Mouse (Mus musculus): ENCODE measurements around the gene Gm9817. TPM values are rescaled to one million over a fixed set of nuclear protein-coding genes. Genes with fewer than 3 reads are reported as not detected.
"Not testable (repeated sequence)": the region's sequence is repeated elsewhere in the genome, so short reads cannot be mapped to it uniquely, and the experiment has no call there.

The Gm9817 gene
- not detected in 2 replicates for polyA plus RNA-seq (2015; fragmentation: Nextera tagmentation; extraction: Ambion mirVana)

DNA sequence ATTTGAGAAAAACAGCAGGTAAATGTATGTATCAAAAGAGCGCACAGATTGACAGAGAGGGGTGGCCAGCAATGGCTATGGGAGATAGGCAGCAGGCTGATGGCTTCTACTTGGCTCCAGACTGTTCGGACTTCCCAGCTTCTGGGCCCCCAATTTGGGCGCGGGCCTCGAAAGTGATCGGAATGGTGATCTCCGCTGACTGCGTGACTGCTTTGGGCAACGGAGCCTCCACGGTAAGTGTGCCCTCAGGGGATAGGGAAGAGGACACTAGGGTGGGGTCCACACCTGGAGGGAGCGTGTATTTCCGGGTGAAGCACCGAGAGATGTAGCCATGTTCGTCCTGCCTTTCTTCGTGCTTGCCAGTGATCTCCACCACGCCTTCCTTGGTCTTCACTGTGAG lies at the start of gene Gm9817:
Gm9817 (plus strand) TSS at position 301 of the 400 bp plus-strand sequence.
- H3K4me2 ChIP-seq (replicated peaks); H3K27ac ChIP-seq; H3K9me3 ChIP-seq; H3K4me3 ChIP-seq (replicated peaks); ATAC-seq; H3K9ac ChIP-seq (replicated peaks); H3K4me1 ChIP-seq (replicated peaks); H3K27me3 ChIP-seq; H3K36me3 ChIP-seq: not testable (repeated sequence)
- 57% methylated on average over 16 of the region's 16 CpGs for WGBS

DNA sequence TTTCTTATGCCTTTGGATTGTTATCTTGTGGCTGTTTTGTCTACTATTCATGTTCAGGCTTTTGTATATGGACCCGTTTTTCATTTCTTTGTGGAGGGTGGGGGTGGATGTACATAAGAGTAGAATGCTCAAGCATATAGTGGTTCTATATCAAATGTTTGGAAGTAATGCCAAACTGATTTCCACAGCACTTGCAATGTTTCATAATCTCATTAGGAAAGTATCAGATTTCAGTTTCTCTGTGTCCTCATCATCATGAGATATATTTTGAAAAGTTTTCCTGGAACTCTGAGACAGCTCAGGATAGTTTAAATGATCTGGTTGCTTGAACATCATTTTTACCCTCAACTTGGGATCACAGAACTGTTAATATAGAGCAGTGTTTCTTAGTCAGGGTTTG lies 48.7 kb upstream of the Gm9817 start:
- Histone ChIP-seq H3K4me1 (replicated peaks) (no peaks in the 10 kb centered on the region), H3K27me3 (0 out of 2 replicates have a peak, but pooled peaks cover 2% of the 10 kb centered on the region), H3K36me3 (no peaks in the 10 kb centered on the region), H3K4me2 (replicated peaks) (no peak overlapping the region), H3K9ac (replicated peaks) (no peak overlapping the region), H3K27ac (no peak overlapping the region), H3K9me3 (no peaks in the 10 kb centered on the region), H3K4me3 (replicated peaks) (no peak overlapping the region)
- ATAC-seq = no peak
- WGBS = 71% methylated on average over 1 of the region's 1 CpGs

DNA sequence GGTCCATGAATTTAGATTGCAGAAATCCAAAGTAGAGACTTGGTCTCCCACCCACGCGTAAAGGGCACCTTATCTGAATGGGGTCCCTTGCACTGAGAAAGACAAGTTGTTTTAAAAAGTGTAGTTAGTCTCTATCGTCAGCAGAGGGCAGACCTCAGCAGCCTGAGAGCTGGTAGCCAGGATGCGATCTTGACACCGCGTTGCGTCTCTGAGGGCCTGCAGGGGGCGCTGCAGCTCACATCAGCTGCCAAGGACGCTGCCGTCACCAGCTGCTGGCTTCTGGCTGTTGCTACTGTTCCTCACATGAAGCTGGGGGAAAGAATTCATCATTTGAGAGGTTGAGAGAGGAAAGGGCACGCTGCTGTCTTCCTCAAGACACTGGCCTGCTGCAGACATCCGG lies 47.7 kb upstream of the Gm9817 start:
- Histone ChIP-seq H3K9me3 (no peaks in the 10 kb centered on the region), H3K9ac (replicated peaks) (no peak overlapping the region), H3K27ac (no peak overlapping the region), H3K4me1 (replicated peaks) (no peaks in the 10 kb centered on the region), H3K4me3 (replicated peaks) (no peak overlapping the region), H3K36me3 (no peaks in the 10 kb centered on the region), H3K4me2 (replicated peaks) (no peak overlapping the region), H3K27me3 (0 out of 2 replicates have a peak, but pooled peaks cover 2% of the 10 kb centered on the region)
- peak; percentile 58 for ATAC-seq
- 15% methylated on average over 12 of the region's 12 CpGs for WGBS

- Histone ChIP-seq H3K4me1 (replicated peaks) (no peaks in the 10 kb centered on the region), H3K4me3 (replicated peaks) (no peak overlapping the region), H3K36me3 (no peaks in the 10 kb centered on the region), H3K4me2 (replicated peaks) (no peak overlapping the region), H3K27ac (no peak overlapping the region), H3K9ac (replicated peaks) (no peak overlapping the region), H3K9me3 (no peaks in the 10 kb centered on the region), H3K27me3 (0 out of 2 replicates have a peak, but pooled peaks cover 2% of the 10 kb centered on the region)
- WGBS = 69% methylated on average over 10 of the region's 10 CpGs
- ATAC-seq = no peak
Measured at GRCm38 (mm10) chr13:45031314-45031713, 47.2 kb upstream of the Gm9817 start.

GRCm38 (mm10) chr13:45031748-45032147 lies 46.7 kb upstream of the Gm9817 start:
- H3K9ac ChIP-seq (replicated peaks) = no peak overlapping the region
- H3K27ac ChIP-seq = no peak overlapping the region
- H3K9me3 ChIP-seq = no peaks in the 10 kb centered on the region
- H3K27me3 ChIP-seq = 0 out of 2 replicates have a peak, but pooled peaks cover 2% of the 10 kb centered on the region
- H3K36me3 ChIP-seq = no peaks in the 10 kb centered on the region
- WGBS = 75% methylated on average over 7 of the region's 7 CpGs
- H3K4me1 ChIP-seq (replicated peaks) = no peaks in the 10 kb centered on the region
- H3K4me2 ChIP-seq (replicated peaks) = no peak overlapping the region
- H3K4me3 ChIP-seq (replicated peaks) = no peak overlapping the region
- ATAC-seq = no peak

DNA sequence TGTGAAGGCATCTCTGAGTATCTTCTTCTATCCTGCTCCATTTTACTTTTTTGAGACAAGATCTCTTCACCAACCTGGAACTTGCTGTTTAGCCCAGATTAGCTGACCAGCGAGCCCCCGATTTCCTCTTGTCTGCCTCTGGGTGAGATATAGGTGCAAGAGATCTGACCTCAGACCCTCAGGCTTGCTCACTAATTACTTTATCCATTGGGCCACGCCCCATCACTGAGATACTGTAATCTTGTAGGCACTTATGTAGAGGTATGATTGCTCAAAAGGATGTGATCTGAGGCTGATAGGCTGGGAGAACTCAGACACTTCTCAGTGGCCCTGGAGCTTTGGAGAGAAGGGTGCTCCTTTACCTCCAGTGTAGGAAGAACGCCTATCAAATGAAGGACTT lies 46.0 kb upstream of the Gm9817 start:
- WGBS = 86% methylated on average over 4 of the region's 4 CpGs
- H3K9ac ChIP-seq (replicated peaks) = no peak overlapping the region
- no peak overlapping the region for H3K4me3 ChIP-seq (replicated peaks)

DNA sequence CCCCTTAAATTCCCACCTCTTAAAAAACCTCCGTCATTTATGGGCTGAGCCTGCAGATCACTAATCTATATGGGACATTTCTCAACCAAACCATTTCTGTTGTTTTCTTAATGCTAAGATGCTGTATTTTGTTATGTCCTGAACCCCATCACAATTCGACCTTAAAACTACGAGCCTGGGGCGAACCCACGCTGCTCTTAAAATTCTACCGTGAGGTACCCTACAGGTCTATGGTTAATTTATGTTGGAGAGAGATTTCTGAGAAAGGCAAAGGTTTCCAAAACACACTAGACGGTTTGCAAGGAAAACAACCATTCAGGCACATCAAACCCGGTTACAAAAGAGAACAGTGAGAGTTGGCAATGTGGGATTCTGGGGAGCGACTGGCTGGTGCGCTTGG lies 45.1 kb upstream of the Gm9817 start:
- WGBS = 93% methylated on average over 10 of the region's 10 CpGs
- Histone ChIP-seq H3K4me2 (replicated peaks) (no peak overlapping the region), H3K36me3 (no peaks in the 10 kb centered on the region), H3K4me1 (replicated peaks) (no peaks in the 10 kb centered on the region), H3K27ac (no peak overlapping the region), H3K9me3 (no peaks in the 10 kb centered on the region), H3K9ac (replicated peaks) (no peak overlapping the region), H3K27me3 (0 out of 2 replicates have a peak, but pooled peaks cover 2% of the 10 kb centered on the region), H3K4me3 (replicated peaks) (no peak overlapping the region)
- no peak for ATAC-seq

More for the DNA sequence above, 46.0 kb upstream of the Gm9817 start:
- H3K27ac ChIP-seq = no peak overlapping the region
- no peaks in the 10 kb centered on the region for H3K4me1 ChIP-seq (replicated peaks)
- H3K9me3 ChIP-seq = no peaks in the 10 kb centered on the region
- no peak overlapping the region for H3K4me2 ChIP-seq (replicated peaks)
- H3K27me3 ChIP-seq = 0 out of 2 replicates have a peak, but pooled peaks cover 2% of the 10 kb centered on the region
- ATAC-seq = no peak
- no peaks in the 10 kb centered on the region for H3K36me3 ChIP-seq

DNA sequence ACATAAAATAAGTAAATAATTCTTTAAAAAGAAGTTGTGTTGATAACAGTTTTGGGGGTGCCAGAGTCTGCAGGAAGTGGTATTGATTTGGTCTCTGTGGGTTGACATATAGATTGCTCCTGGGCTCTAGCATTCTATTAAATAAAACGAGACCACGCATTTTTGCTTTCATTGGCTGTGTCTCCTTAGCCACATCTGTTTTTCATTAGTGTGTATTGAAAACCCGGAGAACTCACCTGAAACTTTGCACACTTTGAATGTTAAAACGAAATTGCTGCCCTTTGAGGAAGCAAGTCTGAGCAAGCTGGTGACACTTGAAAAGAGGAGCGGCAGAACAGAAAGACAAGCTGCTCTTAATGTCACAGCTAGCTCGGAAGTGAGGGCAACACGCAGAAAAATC lies 43.7 kb upstream of the Gm9817 start:
- Histone ChIP-seq H3K36me3 (no peaks in the 10 kb centered on the region), H3K9me3 (no peaks in the 10 kb centered on the region), H3K27me3 (0 out of 2 replicates have a peak, but pooled peaks cover 2% of the 10 kb centered on the region), H3K27ac (no peak overlapping the region), H3K4me1 (replicated peaks) (no peaks in the 10 kb centered on the region), H3K4me2 (replicated peaks) (no peak overlapping the region), H3K9ac (replicated peaks) (no peak overlapping the region), H3K4me3 (replicated peaks) (no peak overlapping the region)
- 90% methylated on average over 7 of the region's 7 CpGs for WGBS
- no peak for ATAC-seq

GRCm38 (mm10) chr13:45036417-45036816 lies 42.1 kb upstream of the Gm9817 start:
- WGBS = 93% methylated on average over 4 of the region's 4 CpGs
- H3K27me3 ChIP-seq = no peaks in the 10 kb centered on the region
- no peaks in the 10 kb centered on the region for H3K36me3 ChIP-seq
- H3K9me3 ChIP-seq = no peaks in the 10 kb centered on the region
- no peak overlapping the region for H3K9ac ChIP-seq (replicated peaks)
- no peak overlapping the region for H3K27ac ChIP-seq
- no peaks in the 10 kb centered on the region for H3K4me1 ChIP-seq (replicated peaks)
- no peak for ATAC-seq
- no peak overlapping the region for H3K4me2 ChIP-seq (replicated peaks)
- H3K4me3 ChIP-seq (replicated peaks) = no peak overlapping the region

DNA sequence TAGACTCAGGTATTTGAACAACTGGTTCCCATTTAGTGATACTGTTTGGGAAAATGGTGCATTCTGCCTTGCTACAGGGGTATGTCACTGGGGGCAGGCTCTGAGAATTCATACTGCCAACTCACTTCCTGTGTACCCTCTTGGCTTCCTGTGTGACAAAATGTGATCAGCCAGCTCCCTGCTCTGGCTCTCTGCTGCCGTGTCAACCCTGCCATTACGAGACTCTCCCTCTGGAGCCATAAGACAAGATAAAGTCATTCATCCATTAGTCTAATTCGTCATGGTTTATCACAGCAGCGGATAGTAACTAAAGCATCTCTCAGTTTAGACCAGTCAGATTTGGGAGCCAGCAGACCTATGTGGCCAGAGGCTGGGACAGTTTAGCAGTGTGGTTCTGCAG lies 38.3 kb upstream of the Gm9817 start:
- no peak overlapping the region for H3K9ac ChIP-seq (replicated peaks)
- no peak overlapping the region for H3K27ac ChIP-seq
- no peak for ATAC-seq
- H3K4me1 ChIP-seq (replicated peaks) = no peaks in the 10 kb centered on the region
- H3K4me3 ChIP-seq (replicated peaks) = no peak overlapping the region
- H3K36me3 ChIP-seq = no peaks in the 10 kb centered on the region
- H3K4me2 ChIP-seq (replicated peaks) = no peak overlapping the region
- WGBS = 57% methylated on average over 4 of the region's 4 CpGs
- no peaks in the 10 kb centered on the region for H3K9me3 ChIP-seq
- no peaks in the 10 kb centered on the region for H3K27me3 ChIP-seq

DNA sequence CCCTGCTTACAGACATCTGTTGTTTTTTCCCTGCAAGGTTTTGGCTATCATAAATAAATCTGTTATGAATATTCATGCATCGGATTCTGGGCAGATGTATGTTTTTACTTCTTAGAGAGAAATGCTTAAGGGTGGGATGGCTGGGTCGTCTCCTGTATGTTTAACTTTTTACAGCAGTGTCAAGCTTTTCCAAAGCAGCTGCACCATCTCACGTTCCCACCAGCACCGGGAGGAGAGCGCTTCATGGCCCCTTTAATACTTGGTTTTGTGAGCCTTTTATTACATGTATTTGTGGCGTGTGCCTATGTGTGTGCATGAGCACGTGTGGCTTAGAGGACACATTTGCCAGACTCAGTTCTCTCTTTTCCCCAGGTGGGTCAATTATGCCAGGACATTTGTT lies 37.8 kb upstream of the Gm9817 start:
- Histone ChIP-seq H3K4me3 (replicated peaks) (no peak overlapping the region), H3K27ac (no peak overlapping the region), H3K4me2 (replicated peaks) (no peak overlapping the region), H3K27me3 (no peaks in the 10 kb centered on the region), H3K9me3 (no peaks in the 10 kb centered on the region), H3K4me1 (replicated peaks) (no peaks in the 10 kb centered on the region), H3K9ac (replicated peaks) (no peak overlapping the region), H3K36me3 (no peaks in the 10 kb centered on the region)
- WGBS = 89% methylated on average over 7 of the region's 7 CpGs
- no peak for ATAC-seq

- no peaks in the 10 kb centered on the region for H3K36me3 ChIP-seq
- ATAC-seq = no peak
- H3K9me3 ChIP-seq = no peaks in the 10 kb centered on the region
- no peaks in the 10 kb centered on the region for H3K27me3 ChIP-seq
- 83% methylated on average over 3 of the region's 3 CpGs for WGBS
- no peak overlapping the region for H3K9ac ChIP-seq (replicated peaks)
- no peak overlapping the region for H3K4me3 ChIP-seq (replicated peaks)
- no peak overlapping the region for H3K4me2 ChIP-seq (replicated peaks)
- H3K27ac ChIP-seq = no peak overlapping the region
- H3K4me1 ChIP-seq (replicated peaks) = no peaks in the 10 kb centered on the region
Measured at GRCm38 (mm10) chr13:45043466-45043865, 35.0 kb upstream of the Gm9817 start.

- H3K27ac ChIP-seq = no peak overlapping the region
Measured at GRCm38 (mm10) chr13:45049261-45050020, 29.1 kb upstream of the Gm9817 start.

More at GRCm38 (mm10) chr13:45049261-45050020, 29.1 kb upstream of the Gm9817 start:
- no peak overlapping the region for H3K9ac ChIP-seq (replicated peaks)
- no peak overlapping the region for H3K4me3 ChIP-seq (replicated peaks)
- H3K9me3 ChIP-seq = no peaks in the 10 kb centered on the region
- H3K4me2 ChIP-seq (replicated peaks) = no peak overlapping the region
- WGBS = 76% methylated on average over 7 of the region's 7 CpGs
- H3K4me1 ChIP-seq (replicated peaks) = no peaks in the 10 kb centered on the region
- no peak for ATAC-seq
- H3K27me3 ChIP-seq = no peaks in the 10 kb centered on the region
- H3K36me3 ChIP-seq = no peaks in the 10 kb centered on the region

All from midbrain, embryonic 13.5 days (tissue).